Mouse (Mus musculus) urinary bladder, adult 2 months (tissue): ENCODE measurements around the gene 6030445D17Rik. TPM values are rescaled to one million over a fixed set of nuclear protein-coding genes. Genes with fewer than 3 reads are reported as not detected.

Source experiments
- DNase-seq: peaks from one replicate; pipeline ENCODE4 v3.0.0; 2022; ENCODE audit warnings: low spot score
- polyA plus RNA-seq: library from polyadenylated mRNA; depleted of rRNA; stranded (reverse); fragments of >200 nt; gene quantifications from 2 replicates; pipeline ENCODE4 v1.2.3, GENCODE M21; 2012; rRNA removed

6030445D17Rik gene
- polyA plus RNA-seq = 1.3 and 1.4 TPM in 2 replicates

DNA sequence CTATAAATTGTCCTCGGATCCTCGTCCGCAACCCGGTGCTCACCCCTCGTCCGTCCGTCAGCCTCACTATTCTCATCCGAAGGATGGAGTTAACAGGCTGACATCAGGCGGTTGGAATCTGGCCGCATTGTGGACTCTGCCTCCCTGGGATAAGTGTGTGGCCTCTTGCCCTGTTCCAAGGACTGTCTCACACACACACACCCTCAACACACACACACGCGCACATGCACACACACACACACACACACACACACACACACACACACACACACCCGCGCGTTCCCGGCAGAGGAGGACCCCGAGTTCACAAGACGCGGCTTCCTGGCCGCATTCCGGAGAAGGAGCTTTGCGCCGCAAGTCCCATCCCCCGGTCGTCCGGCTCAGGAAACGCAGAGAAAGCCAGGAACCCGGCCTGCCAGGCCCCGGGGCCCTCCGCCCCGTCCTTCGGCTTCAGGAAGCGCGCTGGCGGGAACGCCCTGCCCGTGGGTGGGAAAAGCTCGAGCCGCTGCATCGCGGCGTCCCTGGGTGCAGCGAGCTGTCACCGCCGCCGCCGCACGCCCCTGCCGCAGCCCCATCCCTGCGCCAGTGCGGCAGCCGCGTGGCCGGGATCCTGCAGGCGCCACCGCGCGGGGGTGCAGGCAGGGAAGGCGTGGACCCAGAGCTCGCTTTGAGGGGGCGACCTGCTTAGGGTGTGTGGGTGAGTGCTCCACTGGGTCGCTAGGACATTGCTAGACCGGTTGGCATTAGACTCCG lies at the start of gene 6030445D17Rik:
Gene 6030445D17Rik (plus strand): TSS at position 165 of the 753 bp plus-strand sequence.
- DNase-seq = peak; percentile 63

GRCm38 (mm10) chr4:136415477-136415876 lies 46.6 kb upstream of the 6030445D17Rik start:
- no peak for DNase-seq

GRCm38 (mm10) chr4:136418962-136419361 lies 43.1 kb upstream of the 6030445D17Rik start:
- DNase-seq = no peak

- DNase-seq = no peak
These were observed 42.7 kb upstream of the 6030445D17Rik start for GRCm38 (mm10) chr4:136419386-136419785.

GRCm38 (mm10) chr4:136423224-136423623 lies 38.8 kb upstream of the 6030445D17Rik start, which contains the start of gene Htr1d:
TSS of gene Htr1d (plus strand) at chr4:136423524.
- no peak for DNase-seq

GRCm38 (mm10) chr4:136424120-136424999 lies 37.7 kb upstream of the 6030445D17Rik start:
- no peak for DNase-seq

DNA sequence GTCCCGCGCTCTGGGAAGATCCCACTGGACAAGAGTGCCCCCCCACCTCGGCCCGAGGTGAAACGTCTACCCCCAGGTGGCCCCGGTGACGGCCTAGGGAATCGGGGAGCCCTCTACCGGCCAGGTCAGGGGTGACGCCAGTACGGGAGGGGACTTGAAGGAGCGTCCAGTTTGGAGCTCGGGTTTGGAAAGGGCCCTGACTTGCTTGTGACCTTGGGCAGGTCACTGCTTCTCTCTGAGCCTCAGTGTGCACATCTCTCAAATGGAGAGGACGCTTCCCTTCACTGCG lies 37.1 kb upstream of the 6030445D17Rik start:
- DNase-seq = no peak

DNA sequence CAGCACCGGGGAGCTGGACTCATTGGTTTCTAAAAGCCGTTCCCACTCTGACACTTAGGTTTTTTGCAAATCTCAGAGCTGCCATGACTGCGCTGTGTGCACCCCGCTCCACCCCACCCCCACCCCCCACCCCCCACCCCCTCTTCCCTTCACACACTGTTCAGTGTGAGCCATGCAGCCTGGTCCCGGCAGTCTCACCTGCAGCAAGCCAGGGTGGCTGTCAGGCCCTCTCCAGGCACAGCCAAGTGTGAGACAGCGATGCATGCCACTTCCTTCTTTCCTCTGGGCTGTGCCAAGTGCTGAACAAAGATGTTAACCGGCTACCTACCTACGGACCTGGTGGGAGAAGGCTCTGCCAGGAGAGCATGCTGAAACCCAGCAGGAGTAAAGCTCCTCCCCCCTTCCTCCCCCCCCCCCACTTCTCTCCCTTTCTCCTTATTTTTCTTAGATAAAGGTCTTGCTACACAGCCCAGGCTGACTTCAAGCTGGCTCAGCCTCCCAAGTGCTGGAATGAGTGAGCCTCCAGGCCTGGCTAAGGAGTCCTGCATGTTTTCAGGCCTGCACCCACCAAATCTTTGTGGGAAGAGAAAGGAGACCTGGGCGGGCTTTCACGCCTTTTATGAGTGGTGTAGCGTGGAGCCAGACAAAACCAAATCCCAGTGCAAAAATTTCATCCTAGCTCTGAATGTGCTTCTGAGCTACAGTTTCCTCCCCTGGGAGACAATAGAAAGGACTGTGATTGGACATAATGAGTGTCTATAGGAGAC lies 31.3 kb upstream of the 6030445D17Rik start:
- no peak for DNase-seq

- no peak for DNase-seq
These were observed 30.7 kb upstream of the 6030445D17Rik start for GRCm38 (mm10) chr4:136431376-136431693.

DNA sequence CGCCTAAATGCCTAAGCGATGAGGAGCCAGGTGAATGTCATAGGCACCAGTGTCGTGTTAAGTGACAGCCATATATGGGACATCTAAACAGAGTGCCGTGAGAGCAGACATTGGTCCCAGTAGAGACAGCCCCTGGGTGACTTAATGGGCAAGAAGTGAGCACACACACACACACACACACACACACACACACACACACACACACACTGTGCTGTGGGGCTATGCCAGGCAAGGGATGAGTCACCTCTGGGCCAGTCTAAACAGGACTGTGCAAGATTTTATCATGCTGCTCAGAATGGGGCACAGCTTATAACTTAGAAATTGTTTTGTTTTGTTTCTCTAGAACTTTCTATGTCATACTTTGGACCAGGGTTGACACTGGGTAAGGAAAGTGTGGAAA lies 28.0 kb upstream of the 6030445D17Rik start:
- peak; percentile 36 for DNase-seq

GRCm38 (mm10) chr4:136439106-136439505 lies 22.9 kb upstream of the 6030445D17Rik start:
- DNase-seq = no peak

- no peak for DNase-seq
These were observed 20.6 kb upstream of the 6030445D17Rik start for GRCm38 (mm10) chr4:136441354-136442043.

DNA sequence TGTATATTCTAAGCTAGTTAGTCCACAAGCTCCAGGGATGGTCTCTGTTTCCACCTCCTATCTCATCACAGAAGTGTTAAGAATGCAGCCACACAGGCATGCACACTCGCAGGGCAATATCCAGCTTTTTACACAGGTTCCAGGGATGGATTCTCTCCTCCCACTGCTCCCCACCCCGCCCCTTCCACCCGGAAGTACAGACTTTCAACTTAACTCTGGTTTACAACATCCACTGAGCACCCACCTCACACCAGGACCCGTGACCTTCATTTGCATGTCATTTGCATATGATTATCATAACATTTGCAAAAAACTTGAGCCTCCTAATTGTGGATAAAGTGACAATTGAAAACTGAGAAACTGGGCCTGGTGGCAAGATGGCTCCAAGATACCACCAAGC lies 17.5 kb upstream of the 6030445D17Rik start:
- DNase-seq = no peak

GRCm38 (mm10) chr4:136449795-136450194 lies 12.3 kb upstream of the 6030445D17Rik start:
- no peak for DNase-seq

GRCm38 (mm10) chr4:136450271-136450670 lies 11.8 kb upstream of the 6030445D17Rik start:
- no peak for DNase-seq

DNA sequence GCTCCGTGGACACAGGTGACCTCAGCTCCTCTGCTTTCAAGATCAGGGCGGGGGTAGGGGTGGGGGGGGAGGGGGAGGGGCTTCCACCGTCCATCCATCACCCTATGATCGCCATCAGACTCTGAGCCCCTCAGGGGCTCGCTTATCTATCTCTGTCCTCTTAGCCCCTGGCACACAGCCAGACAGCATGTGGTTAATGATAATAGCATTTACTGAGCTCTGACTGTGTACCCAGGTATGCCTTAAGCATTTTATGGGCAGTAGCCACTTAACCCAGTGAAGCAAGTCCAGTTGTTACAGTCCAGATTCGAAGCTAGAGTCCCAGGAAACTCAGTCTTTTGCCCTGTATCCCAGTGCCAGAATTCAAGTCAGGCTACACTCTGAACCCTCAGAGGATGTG lies 10.5 kb upstream of the 6030445D17Rik start:
- DNase-seq = no peak

DNA sequence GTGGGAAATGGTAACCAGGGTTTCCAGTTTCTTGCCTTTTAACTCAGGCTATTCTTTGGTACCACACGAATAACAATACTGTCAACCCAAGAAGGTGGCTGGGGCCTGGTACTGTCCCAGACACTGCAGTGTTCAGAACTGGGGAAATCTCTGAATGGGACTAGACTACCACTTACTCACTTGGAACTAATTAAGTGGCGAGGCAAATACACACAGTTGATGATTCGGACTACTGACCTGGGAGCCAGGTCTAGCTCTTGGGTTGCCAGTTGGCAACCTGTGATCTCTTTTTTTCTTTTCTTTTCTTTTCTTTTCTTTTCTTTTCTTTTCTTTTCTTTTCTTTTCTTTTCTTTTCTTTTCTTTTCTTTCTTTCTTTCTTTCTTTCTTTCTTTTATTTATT lies 9.8 kb upstream of the 6030445D17Rik start:
- DNase-seq = no peak

DNA sequence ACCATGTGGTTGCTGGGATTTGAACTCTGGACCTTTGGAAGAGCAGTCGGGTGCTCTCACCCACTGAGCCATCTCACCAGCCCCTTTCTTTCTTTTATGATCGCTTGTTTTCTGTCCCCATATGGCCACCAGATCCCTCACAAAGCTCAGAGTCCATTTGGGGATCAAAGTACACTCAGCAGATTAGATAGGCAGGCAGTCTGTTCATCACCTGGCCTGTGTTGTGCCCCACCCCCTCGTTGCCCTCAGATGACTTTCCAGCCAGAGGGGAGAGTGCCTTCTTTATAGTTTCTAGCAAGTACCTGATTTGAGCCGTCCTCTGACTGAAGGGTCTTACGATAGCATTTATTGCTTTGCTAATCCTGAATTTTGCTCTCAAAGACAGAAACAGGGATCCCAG lies 9.3 kb upstream of the 6030445D17Rik start:
- DNase-seq = no peak

- DNase-seq = peak; percentile 63
These were observed 7.2 kb upstream of the 6030445D17Rik start for GRCm38 (mm10) chr4:136454850-136455260.

GRCm38 (mm10) chr4:136456516-136457218 lies 5.4 kb upstream of the 6030445D17Rik start:
- DNase-seq = no peak

DNA sequence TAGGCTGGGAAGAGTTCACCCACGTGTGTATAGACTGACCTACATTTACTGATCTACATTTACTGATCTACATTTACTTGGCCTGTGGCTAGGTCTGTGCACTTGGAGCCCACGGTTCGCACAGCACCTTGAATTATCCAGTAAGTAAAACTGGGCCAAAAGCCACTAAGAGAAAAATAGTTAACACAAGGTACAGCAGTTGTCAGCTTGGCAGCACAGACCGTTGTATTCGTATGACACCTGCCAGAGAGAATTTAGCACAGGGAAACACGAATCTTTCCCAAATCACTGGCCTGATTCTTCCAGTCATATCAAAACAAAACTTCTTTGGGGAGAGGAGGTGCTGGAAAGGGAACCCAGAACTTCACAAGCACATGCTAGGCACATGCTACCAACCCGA lies 3.8 kb upstream of the 6030445D17Rik start:
- DNase-seq = no peak
